Mouse (Mus musculus): ENCODE data around the gene Tctn1.
A peak's percentile ranks its signal among the peaks of the same experiment; 100 is the strongest.

The Tctn1 gene

GRCm38 (mm10) chr5:122246547-122247167 is 17.6 kb downstream of the Tctn1 start:
- DNase-seq (ENCODE audit: low spot score): peak; percentile 50

- DNase-seq (ENCODE audit: low spot score): no peak
Measured at GRCm38 (mm10) chr5:122245186-122245585, 19.1 kb downstream of the Tctn1 start.

- no peak for DNase-seq (ENCODE audit: low spot score)
Measured at GRCm38 (mm10) chr5:122243781-122244523, 20.3 kb downstream of the Tctn1 start.

- DNase-seq (ENCODE audit: low spot score): no peak
Measured at GRCm38 (mm10) chr5:122242521-122243123, 21.6 kb downstream of the Tctn1 start.

- DNase-seq (ENCODE audit: low spot score): no peak
Measured at GRCm38 (mm10) chr5:122240989-122241388, 23.3 kb downstream of the Tctn1 start.

- DNase-seq (ENCODE audit: low spot score): no peak
Measured at GRCm38 (mm10) chr5:122240521-122240920, 23.7 kb downstream of the Tctn1 start.

GRCm38 (mm10) chr5:122239618-122240017 is 24.6 kb downstream of the Tctn1 start:
- DNase-seq (ENCODE audit: low spot score): no peak

- no peak for DNase-seq (ENCODE audit: low spot score)
Measured at GRCm38 (mm10) chr5:122237200-122237599, 27.1 kb downstream of the Tctn1 start.

GRCm38 (mm10) chr5:122235196-122235836 is 28.9 kb downstream of the Tctn1 start:
- DNase-seq (ENCODE audit: low spot score): no peak

GRCm38 (mm10) chr5:122234319-122235195 is 29.7 kb downstream of the Tctn1 start:
- DNase-seq (ENCODE audit: low spot score): no peak

GRCm38 (mm10) chr5:122233695-122234094 is 30.6 kb downstream of the Tctn1 start:
- DNase-seq (ENCODE audit: low spot score): no peak

GRCm38 (mm10) chr5:122233077-122233581 is 31.1 kb downstream of the Tctn1 start:
- DNase-seq (ENCODE audit: low spot score): no peak

- no peak for DNase-seq (ENCODE audit: low spot score)
Measured at GRCm38 (mm10) chr5:122232004-122232403, 32.3 kb downstream of the Tctn1 start.

- no peak for DNase-seq (ENCODE audit: low spot score)
Measured at GRCm38 (mm10) chr5:122231431-122231830, 32.8 kb downstream of the Tctn1 start.

GRCm38 (mm10) chr5:122230816-122231215 is 33.4 kb downstream of the Tctn1 start:
- no peak for DNase-seq (ENCODE audit: low spot score)

- no peak for DNase-seq (ENCODE audit: low spot score)
Measured at GRCm38 (mm10) chr5:122228772-122229171, 35.5 kb downstream of the Tctn1 start.

GRCm38 (mm10) chr5:122228271-122228765 is 35.9 kb downstream of the Tctn1 start:
- DNase-seq (ENCODE audit: low spot score): no peak

GRCm38 (mm10) chr5:122224291-122224690 is 40.0 kb downstream of the Tctn1 start:
- no peak for DNase-seq (ENCODE audit: low spot score)

- no peak for DNase-seq (ENCODE audit: low spot score)
Measured at GRCm38 (mm10) chr5:122221085-122221484, 43.2 kb downstream of the Tctn1 start.

- DNase-seq (ENCODE audit: low spot score): peak; percentile 59
Measured at GRCm38 (mm10) chr5:122219655-122220629, 44.3 kb downstream of the Tctn1 start.

All from yolk sac, embryonic 10.5 days (tissue).